In the genomic region with DNA sequence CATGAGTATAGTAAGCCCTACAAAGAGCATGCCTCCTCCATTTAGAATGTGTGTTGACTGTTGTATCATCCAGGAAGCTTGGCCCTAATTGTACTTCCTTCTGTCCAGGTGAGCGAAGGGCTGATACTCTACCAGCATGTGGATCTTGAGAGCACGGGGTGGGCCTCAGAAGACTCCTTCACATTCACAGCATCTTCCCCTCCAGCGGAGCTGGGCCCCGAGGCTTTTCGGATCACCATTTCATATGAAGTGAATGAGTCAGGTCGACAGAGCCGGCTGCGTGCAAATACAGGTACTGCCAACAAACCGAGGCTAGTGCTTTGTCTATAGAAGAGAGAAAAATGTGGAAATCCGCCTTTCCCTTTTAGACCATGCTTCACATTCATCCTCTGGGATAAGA, we compare ENCODE assay signal across 23 mouse cellular contexts.
A peak's percentile ranks its signal among the peaks of the same experiment; 100 is the strongest.
DNase-seq lines count a peak whose midpoint lies in the region; ATAC-seq lines count a peak whose summit lies in the region.
"Had no signal": no experiment of that assay in that cellular context is flagged by ENCODE, and none has a peak within 500 bp of the region (broad histone marks: within the 10 kb centered on the region; RNA-seq: fewer than 3 reads in every experiment).

No protein-coding gene starts in this region.

- no peaks in the 10 kb centered on the region for H3K9me3 ChIP-seq in intestine, embryonic 14.5 days (ENCODE audit: control insufficient read depth, low read length)
- no peaks in the 10 kb centered on the region for H3K9me3 ChIP-seq in intestine, embryonic 16.5 days (ENCODE audit: control insufficient read depth, low read length)
- H3K9me3 ChIP-seq: embryonic facial prominence, embryonic 10.5 days; embryonic facial prominence, embryonic 12.5 days; forebrain, embryonic 13.5 days; forebrain, embryonic 15.5 days; G1E had no signal

- no peaks in the 10 kb centered on the region for H3K4me1 ChIP-seq in intestine, embryonic 14.5 days (replicated peaks; ENCODE audit: control insufficient read depth, insufficient read depth, low read length)
- no peaks in the 10 kb centered on the region for H3K4me1 ChIP-seq in intestine, embryonic 16.5 days (ENCODE audit: control insufficient read depth, insufficient read depth, low read length)
- H3K4me1 ChIP-seq: embryonic facial prominence, embryonic 12.5 days; forebrain, embryonic 13.5 days; forebrain, embryonic 15.5 days had no signal

- no peak overlapping the region for H3K9ac ChIP-seq in intestine, embryonic 14.5 days (ENCODE audit: low read length)
- no peak overlapping the region for H3K9ac ChIP-seq in intestine, embryonic 16.5 days (ENCODE audit: low read depth, low read length)
- H3K9ac ChIP-seq: embryonic facial prominence, embryonic 12.5 days; forebrain, embryonic 13.5 days; forebrain, embryonic 15.5 days had no signal

- H3K27ac ChIP-seq in intestine, embryonic 14.5 days (ENCODE audit: low read depth), result no peak overlapping the region
- no peak overlapping the region for H3K27ac ChIP-seq in intestine, embryonic 16.5 days (ENCODE audit: low read length)
- H3K27ac ChIP-seq: embryonic facial prominence, embryonic 10.5 days; embryonic facial prominence, embryonic 12.5 days; forebrain, embryonic 13.5 days; forebrain, embryonic 15.5 days had no signal

- WGBS in intestine, embryonic 14.5 days, result 89% methylated on average over 10 of the region's 10 CpGs
- 91% methylated on average over 10 of the region's 10 CpGs for WGBS in intestine, embryonic 16.5 days

- H3K27me3 ChIP-seq in intestine, embryonic 14.5 days (replicated peaks; ENCODE audit: control insufficient read depth, insufficient read depth, low read length), result no peaks in the 10 kb centered on the region
- H3K27me3 ChIP-seq in intestine, embryonic 16.5 days (replicated peaks; ENCODE audit: control insufficient read depth, insufficient read depth, low read length), result no peaks in the 10 kb centered on the region
- H3K27me3 ChIP-seq: CH12.LX; embryonic facial prominence, embryonic 12.5 days; forebrain, embryonic 13.5 days; forebrain, embryonic 15.5 days; Patski had no signal

- H3K36me3 ChIP-seq in intestine, embryonic 14.5 days (ENCODE audit: control insufficient read depth, insufficient read depth, low read length), result 0 out of 2 replicates have a peak, but pooled peaks cover 4% of the 10 kb centered on the region
- H3K36me3 ChIP-seq in intestine, embryonic 16.5 days (ENCODE audit: control insufficient read depth, insufficient read depth, low read length), result no peaks in the 10 kb centered on the region
- H3K36me3 ChIP-seq: forebrain, embryonic 15.5 days; G1E had no signal

- intact Hi-C loops in heart, postnatal 14 days (cut with DNase I), result no loop called here

- ATAC-seq in intestine, embryonic 14.5 days (replicated peaks; ENCODE audit: low FRiP score, low TSS enrichment, low read depth), result no peak
- ATAC-seq in intestine, embryonic 16.5 days, result no peak
- ATAC-seq in megakaryocyte-erythroid progenitor cell, adult 5-6 weeks (replicated peaks; ENCODE audit: low FRiP score, low TSS enrichment, poor library complexity, severe bottlenecking), result no peak
- ATAC-seq: activated CD4-positive, CD25-positive, alpha-beta regulatory T cell, adult 4 months; CD4-positive, CD25-positive, alpha-beta regulatory T cell, adult 4 months; forebrain, embryonic 13.5 days; forebrain, embryonic 15.5 days; Patski had no signal

- H3K4me2 ChIP-seq in intestine, embryonic 14.5 days (ENCODE audit: low read length), result no peak overlapping the region
- H3K4me2 ChIP-seq in intestine, embryonic 16.5 days (ENCODE audit: low read depth, low read length), result no peak overlapping the region
- H3K4me2 ChIP-seq: embryonic facial prominence, embryonic 12.5 days; forebrain, embryonic 13.5 days; forebrain, embryonic 15.5 days had no signal

- peak; percentile 85 for DNase-seq in heart, adult 11 months
- DNase-seq in heart, postnatal 14 days, result no peak
- peak; percentile 35 for DNase-seq in intestine, embryonic 14.5 days (ENCODE audit: low spot score)
- DNase-seq: adrenal gland, adult 8-10 months; adrenal gland, postnatal 14 days; adrenal gland, postnatal 36 days; B cell, adult 2 months; cerebellum, adult 11-12 months; cerebellum, adult 2 months; cerebellum, adult 9-10 months; cerebellum, postnatal 10 days; cerebellum, postnatal 25 days had no signal

- no peak overlapping the region for H3K4me3 ChIP-seq in intestine, embryonic 14.5 days (ENCODE audit: low read depth, low read length)
- no peak overlapping the region for H3K4me3 ChIP-seq in intestine, embryonic 16.5 days (ENCODE audit: low read length)
- H3K4me3 ChIP-seq: embryonic facial prominence, embryonic 10.5 days; embryonic facial prominence, embryonic 12.5 days; forebrain, embryonic 13.5 days; forebrain, embryonic 15.5 days had no signal

Comparison
In these comparisons a context has a peak if more than half of its experiments do, and no peak if none do; other contexts are left out.
1. DNase-seq: peak in heart, adult 11 months (single experiment) and intestine, embryonic 14.5 days (single experiment); none in heart, postnatal 14 days (0 of 2).